Mouse (Mus musculus) kidney, adult 18-20 months (tissue): ENCODE data around the gene Hsd11b2.
A peak's percentile ranks its signal among the peaks of the same experiment; 100 is the strongest.

ENCODE experiments used
- DNase-seq: peaks from one replicate; pipeline ENCODE4 v3.0.0; 2021

The Hsd11b2 gene

DNA sequence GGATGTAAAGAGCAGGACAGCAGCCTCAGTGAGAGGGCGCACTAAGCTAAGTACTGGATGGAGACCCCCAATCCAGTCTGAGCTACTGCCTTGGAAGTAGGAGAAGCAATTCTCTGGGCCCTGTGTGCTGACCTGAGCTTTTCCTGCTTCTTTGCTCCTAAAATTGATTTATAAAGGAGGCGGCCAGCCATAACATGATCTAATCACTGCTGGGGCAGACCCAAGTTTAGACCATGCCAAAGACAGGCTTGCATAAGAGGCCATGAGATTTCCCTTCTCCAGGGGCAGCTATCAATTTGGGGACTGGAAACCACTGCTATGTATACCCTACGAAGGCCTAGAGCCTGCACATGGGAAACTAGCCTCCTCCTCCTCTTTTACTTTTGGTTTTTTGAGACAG is 10.7 kb downstream of the Hsd11b2 start:
- DNase-seq, result no peak

DNA sequence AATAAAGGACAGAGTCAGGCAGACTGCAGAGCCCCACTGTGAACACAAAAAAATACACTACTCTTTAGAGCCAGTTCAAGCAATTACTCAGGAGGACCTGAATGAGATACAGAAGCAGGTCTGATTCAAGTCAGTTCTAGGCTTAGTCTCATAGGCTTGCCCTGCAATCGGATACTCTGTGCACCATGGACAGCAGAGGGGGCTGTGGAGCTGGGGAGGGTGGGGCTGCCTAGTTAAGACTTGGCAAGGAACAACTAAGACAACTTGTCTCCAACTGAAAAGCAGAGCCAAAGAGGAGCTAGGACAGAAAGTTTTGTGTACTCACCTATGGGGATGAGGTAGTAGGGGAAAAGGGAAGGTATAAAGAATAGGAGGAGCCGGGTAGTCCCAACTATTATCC is 13.2 kb downstream of the Hsd11b2 start:
- no peak for DNase-seq

DNA sequence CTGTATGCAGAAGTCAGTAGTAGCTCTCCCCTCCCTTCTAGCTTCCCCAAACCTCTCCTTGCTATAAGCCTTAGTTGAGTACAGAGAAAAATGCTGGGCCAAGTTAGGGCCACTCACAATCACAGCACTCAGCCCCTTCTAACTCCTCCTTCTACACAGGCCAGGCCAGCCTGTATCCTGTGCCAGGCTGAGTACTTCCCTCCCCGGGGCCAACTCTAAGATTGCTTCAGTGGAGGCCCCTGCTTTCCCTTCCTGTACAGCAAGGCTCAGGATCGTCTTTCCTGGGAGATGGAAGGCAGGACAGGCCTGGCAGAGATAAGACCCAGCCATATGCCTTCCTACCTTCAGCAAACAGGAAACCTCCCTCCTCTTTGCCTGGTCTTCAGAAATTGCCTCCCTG is 14.9 kb downstream of the Hsd11b2 start:
- DNase-seq, result no peak

DNA sequence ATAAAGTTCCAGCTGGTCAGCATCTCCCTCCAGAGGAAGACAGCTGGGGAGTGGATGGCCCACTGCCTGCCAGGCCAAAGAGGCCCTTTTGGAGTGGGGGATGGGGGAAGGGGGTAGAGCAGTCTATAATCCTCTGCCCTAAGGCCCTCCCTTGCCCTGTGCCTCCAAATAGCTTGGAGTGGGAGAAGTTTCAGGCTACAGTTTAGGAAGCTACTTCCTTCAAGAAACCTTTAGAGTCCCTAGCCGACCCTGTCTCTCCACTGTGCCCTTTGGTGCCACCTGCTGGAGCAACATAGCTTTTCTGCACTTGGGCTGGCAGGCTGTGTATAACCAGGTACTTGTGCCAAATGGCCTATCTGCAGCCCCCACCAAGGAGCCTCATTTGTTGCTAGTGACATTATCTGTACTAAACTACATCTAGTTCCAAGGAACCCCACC is 15.4 kb downstream of the Hsd11b2 start:
- peak; percentile 79 for DNase-seq

DNA sequence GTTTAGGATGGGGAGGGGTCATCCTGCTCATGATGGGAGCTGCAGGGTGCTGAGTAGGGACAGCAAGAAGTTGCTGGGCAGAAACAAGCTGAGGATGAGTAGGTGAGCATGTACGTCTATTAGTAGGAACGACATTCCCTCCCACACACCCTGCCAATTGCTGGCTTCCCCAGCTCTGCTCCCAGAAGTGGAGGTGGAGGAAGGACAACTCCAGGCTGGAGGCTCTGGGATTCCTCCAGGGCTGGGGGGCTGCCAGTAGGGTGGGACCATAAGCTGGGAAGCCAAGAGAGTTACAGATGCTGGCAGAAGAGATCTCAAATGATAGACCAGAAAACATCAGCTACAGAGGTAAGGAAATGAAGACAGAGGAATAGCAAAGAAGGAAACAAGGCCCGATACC is 18.0 kb downstream of the Hsd11b2 start:
- DNase-seq, result no peak

DNA sequence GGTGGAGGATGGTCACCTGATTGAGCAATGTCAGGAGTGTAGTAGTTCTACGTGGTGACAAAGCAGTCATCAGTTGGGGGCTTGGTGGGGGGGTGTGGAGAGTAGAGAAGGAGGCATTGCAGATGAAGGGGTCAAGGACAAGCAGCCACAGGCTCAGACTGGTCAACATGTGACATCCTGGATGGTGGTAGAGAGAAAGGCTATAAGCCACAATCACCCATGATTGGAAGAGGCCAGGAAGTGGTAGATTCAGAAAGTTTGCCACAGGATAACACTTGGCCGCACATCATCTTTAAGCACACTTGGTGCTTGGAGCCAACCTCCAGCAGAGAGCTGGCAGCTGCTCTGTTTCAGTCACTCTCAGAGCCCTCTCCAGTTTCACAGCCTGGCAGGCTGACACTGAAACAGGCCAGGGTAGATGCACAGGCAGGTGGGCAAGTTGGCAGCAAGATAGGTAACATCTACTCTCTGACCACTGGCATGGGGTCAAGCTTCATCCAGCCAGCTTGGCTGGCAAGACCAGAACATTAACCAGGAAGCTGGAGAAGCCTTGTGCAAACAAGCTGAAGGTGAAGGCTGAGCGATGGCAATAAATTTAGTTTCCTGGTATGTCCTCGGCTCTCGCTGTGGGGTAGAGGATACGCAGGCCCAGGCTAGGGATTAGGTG is 18.6 kb downstream of the Hsd11b2 start:
- no peak for DNase-seq

DNA sequence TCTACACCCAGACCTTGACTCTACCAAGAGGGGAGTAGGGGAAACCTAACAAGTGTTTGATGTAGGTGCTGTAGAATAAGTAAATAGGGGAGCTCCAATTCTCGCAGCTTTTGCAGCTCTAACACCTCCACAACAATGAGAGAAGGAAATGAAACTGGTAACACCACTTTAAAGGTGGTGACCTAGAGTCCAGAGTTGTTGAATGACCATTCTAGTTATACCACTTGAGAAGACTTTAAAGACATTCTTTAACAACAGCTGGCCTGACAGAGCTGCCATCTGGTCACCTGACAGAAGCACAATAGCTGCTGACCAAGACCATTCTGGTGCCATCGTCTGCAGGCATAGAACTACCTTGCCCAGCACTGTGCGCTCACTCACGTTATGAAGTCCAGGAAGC is 20.4 kb downstream of the Hsd11b2 start:
- DNase-seq, result no peak

DNA sequence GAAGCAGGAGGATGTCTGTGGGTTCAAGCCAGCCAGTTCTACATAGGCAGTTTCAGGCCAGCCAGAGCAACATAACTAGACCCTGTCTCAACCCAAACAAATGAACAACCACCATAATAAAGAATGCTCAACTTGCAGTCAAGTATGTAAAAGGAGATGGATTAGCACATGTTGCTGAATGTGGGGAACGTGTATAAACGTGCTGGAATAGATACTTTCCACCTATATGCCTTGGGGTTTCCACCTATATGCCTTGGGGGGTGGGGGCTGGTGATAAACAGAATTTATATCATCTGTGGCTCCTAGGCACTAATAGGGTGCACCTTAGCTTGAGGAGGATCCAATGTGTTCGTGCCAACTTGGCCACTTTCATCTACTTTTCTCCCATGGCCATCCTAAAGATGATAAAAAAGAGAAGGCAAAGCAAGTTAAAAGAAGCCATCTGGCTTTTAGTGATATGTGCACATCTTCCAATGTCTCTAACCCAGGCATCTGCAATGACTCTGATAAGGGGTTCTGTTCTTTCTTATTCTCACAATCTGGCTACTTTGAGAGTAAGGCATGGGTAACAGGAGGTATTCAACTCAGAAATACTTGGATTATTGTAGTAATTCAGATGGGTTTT is 23.6 kb downstream of the Hsd11b2 start:
- no peak for DNase-seq

DNA sequence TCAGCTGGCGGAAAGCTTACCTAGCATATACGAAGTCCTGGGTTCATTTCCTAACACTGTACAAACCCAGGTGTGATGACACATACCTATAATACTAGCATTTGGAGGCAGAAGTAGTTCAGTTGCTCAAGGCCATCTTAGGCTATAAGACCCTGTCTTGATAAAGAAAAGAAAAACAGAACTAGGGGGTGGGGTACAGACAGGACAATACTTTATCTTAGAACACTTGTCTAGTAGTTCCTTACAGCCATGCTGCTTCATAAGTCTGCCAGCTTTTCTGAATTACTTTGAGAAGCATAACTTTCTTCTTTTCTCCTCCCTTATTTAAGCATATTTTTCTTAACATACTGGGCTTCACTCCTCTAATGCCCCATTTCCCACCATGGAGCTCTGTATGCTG is 24.3 kb downstream of the Hsd11b2 start:
- DNase-seq, result no peak

DNA sequence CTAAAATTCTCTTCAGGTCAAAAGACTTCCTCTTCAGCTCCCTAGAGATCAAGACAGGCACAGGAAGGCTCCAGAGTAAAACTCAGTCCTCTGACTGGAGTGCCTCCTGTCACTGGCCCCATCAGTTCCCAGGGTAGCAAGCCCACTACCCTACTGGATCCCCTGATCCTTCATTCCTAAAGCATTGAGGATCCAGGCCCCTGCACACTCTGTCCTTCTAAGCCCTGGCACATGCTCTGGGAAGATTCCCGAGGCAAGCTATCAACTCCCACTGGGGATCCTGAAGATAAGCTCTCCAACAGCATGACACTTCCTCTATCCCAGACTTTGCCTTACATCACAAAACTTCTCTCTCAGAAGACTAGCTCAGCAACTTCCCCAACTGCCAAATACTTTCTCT is 25.1 kb downstream of the Hsd11b2 start:
- no peak for DNase-seq

DNA sequence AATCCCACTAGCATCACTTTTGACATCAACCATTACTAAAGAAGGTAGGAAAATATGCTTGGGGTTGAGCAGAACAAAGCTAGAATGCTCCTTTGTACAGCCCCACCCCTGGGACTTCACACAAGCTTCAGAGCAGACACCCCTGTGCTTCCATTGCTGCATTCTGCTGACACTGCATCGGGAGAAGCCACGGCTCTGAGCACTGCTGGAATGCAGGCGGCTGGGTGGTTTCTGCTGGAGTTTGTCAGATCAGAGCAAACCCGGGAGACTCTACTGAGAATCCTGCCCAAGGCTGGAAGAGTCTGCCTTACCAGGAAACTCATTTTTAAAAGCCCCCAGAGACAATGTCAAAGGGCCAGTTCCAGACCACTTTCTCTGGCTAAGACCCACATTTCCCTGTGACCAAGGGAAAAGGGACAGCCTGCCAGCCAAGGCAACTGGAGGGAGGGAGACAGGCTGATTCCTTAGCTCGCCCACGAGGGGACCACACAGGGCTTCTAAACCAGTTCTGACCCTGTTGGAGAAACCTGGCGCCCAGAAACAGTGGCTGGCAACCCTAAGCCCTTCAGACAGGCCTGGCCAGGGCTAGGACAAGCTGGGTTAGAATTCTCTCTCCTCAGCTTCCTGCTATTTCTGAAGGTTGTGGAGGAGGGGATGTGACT is 26.1 kb downstream of the Hsd11b2 start:
- no peak for DNase-seq

DNA sequence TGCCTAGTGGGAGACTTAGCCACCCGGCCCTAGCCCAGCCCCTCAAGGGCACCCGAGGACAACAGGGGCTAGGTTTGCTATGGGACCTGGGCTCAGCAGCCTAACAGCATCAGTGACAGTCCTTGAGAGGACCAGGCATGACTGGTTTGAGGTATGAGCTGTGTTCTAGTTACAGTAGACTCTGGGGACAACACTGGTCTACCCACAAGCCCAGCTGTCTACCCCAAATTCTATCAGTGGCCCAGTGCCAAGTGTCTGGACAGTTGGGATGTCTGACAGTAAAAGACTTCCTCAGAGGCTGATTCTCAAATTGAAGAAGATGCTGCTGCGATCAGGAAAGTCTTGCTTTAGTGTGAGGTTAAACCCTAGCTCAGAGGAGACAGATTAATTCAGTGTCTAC is 26.7 kb downstream of the Hsd11b2 start:
- no peak for DNase-seq

DNA sequence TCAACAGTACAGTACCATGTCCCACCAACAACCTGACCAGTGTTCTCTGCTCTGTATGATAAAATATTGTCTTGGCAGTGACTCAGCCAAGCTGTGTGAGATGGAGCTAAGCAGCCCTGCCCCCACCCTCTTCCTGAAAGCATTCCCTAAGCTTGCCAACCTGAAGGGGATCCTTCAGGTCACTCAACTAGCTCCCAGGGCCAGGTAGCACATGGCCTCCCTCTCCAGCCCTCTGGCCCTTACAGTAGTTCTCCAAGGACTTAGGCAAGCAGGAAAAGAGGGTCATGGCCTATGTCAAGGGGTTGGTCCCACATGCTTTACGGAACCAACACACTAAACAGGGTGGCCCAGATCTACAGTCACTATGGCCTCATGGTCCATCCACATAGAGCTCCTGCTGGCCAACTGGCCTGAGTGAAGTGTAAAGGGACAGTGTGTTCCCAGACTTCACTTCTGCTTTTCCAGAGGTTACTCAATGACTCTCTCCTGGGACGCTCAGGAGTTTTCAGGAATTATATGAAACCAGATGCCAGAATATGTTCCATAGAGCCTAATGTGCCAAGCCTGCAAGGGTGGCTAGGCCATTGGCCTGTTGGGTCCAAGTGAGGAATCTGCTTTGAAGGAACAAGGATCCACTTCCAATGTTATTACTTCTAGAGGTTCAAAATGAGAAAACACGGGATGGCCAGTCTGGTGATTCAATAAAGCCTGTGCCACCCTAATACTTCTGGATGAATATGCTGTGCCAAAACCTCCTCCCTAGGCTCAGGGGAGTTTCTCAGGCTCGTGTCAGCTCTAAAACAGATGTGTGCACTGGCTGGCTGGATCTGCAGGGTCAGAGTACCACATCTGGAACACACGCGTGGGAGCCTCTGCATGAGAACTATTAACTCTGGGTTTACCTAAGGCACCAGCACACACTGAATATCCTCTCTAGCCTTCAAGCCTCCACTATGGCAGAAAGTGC is 28.1 kb downstream of the Hsd11b2 start:
- DNase-seq, result no peak

DNA sequence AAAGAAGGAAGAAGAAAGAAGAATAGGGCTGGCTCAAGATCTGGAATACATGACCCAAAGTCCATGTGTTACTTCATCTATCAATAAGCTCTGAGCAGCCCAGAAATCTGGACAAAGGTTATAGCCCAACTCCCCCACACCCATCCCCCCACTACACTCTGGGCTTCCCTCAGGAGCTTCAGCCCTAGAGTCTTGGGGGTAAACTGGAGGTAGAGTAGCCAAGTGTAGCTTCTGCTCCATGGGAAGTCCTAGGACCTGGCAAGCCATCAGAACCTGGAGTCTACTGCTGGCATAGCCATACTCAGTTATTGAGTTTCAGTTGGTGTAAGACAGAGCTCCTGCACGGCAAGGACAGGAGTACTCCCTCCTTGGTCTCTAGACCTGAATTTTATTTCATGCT is 31.0 kb downstream of the Hsd11b2 start:
- no peak for DNase-seq

DNA sequence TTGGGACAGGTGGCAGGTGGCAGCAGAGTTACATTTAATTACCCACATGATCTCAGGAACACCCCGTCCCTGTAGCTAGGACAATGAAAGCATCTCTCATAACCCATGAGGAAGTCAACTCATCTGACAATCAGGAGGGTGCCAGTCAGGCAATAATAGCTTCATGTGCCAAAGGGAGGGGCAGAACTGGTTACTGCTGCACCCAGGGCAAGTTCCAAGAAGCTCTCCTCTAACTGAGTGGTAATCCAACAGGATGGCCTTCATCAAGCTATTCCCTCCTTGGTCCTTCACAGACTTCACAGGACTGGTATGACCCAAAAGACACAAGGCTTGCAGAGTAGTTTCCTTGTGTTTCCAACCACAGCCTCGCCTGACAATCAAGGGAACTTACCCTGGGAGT is 31.5 kb downstream of the Hsd11b2 start:
- no peak for DNase-seq

DNA sequence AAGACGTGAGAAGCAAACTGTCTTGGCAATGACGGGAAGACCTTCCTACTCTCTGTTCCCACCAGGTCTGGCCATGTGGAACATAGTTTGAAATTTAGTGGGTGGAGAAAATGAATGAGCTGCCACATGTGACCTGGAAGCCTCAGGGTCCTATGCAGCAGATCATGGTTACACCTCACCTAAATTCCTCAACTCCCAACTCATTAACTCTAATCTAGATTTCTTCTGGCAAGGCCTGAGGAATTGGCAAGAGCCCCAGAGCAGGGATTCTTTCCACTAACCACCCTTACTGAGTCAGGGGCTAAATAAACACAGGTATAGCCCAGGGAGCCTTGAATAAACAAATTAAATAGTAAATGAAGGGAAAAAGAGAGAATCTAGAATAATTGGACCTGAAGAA is 33.5 kb downstream of the Hsd11b2 start:
- no peak for DNase-seq

DNA sequence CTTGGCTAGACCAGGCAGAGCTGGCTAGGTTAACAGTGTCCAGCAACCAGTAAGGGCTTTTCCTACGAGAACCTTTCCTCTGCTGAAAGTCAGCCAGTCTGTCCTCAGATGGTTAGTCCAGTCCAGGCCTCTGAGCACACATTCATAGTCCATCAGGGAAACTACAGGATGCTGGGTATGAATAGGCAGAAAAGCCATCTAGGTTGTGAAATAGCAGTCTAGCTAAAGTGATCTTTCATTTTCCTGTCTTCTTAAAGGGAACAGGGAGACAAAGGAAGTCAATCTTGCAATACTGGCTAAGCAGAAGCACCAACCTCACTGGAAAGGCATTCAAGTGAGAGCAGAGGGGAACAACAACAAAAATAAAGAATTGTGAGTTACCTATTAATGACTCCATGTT is 34.3 kb downstream of the Hsd11b2 start:
- DNase-seq, result no peak

DNA sequence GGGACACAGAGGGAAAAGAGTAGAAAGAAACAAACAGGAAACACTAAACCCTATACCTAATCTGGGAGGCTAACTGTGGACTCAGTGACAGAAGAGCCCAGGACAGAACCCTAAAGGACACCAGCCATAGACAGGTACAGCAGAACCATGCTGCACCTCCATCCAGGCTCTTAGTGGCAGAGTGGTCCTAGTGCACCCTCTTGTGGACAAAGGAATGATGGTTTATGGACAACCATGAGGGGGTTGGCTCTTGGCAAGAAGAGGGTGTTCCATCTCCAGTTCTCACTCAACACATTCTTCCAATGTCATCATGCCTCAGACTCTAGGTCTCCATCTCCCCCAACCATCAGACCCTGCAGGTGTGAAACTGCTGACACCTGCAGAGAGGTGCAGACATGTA is 35.5 kb downstream of the Hsd11b2 start:
- DNase-seq, result peak; percentile 57

DNA sequence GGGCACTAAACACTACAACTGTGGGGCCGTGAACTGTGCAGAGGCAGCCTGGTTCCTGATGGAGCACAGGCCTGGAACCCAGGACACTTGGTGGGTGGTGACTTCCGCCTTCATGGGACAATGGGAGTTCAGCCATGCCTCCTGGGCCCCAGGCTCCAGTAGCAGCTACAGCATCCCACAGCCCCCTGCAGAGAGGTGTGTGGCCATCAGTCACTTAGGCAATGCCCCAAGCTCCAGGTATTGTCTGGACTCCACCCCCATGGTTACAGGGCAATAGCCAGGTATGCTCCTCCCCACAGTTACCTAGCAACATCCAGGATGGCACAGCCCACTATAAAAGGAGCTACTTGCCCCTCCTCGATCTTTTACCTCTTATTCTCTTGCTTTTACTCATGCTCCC is 36.7 kb downstream of the Hsd11b2 start:
- DNase-seq, result no peak

DNA sequence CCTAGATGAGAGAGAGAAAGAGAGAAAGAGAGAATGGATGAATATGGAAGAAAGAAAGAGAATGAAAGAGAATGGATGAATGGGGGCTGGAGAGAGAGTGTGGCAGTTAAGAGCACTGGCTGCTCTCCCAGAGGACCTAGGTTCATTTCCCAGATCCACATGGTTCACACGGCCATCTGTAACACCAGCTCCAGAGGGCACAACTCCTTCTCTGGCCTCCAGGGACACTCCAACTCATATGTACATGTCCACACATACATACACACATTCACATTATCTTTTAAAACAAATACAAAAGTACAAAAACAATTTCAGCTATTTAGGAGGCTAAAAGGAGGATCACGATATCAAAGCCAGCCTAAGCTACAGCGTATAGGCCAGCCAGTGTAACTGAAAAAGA is 44.3 kb downstream of the Hsd11b2 start:
- no peak for DNase-seq

DNA sequence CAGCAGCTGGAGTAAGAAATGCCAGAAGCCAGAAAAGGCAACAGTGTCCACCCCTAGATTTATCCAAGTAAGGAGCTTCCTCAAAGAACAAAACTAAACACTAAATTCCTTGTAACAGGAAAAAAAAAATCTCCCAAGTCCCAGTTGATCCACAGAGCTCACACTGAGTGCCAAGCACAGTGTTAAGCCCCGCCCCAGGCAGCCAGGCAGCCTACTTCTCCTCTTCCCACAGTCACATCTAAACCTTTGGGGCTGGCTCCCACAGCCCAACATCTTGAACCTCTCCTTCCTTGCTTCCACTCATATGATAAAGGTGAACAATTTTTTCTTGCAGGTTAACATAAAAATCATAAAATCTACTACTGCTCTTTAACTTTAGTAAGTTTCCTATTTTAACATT is 45.3 kb downstream of the Hsd11b2 start:
- no peak for DNase-seq

DNA sequence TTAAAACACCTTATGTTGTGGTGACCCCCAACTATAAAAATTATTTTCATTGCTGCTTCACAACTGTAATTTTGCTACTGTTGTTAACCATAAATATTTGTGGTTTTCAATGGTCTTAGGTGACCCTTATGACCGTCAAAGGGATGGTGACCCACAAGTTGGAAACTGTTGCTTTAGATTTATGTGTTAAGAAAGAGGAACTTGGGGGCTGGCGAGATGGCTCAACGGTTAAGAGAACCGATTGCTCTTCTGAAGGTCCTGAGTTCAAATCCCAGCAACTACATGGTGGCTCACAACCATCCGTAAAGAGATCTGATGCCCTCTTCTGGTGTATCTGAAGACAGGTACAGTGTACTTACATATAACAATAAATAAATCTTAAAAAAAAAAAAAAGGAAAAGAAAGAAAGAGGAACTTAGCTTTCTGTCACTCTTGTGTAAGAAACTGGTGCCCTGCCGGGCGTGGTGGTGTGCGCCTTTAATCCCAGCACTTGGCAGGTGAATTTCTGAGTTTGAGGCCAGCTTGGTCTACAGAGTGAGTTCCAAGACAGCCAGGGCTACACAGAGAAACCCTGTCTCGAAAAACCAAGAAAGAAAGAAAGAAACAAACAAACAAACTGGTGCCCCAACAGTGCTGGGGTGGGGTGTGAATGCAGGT is 46.1 kb downstream of the Hsd11b2 start:
- DNase-seq, result peak; percentile 6

DNA sequence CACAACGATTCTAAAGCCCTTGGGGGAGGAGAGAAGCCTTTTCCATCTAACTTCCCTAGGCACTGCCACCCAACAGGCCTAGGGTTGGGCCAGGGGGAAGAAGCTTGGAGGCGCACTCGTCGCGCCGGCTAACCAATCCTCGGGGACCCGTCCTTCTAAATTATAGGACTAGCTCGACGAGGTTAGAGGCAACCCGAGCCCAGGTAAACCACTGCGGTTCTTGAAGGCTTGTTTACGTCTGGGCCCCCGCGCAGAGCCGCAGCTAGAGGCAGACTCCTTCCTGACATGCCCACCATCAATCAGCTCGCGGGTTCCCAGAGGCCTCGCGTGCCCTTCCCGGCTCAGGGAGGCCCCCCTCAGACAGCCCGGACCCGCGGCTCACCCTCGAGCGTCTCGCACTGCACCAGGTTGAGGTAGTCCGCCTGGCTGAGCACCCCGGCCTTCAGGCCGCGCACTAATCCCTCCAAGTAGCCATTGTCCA is 46.9 kb downstream of the Hsd11b2 start:
- no peak for DNase-seq
